Mouse (Mus musculus): ENCODE measurements at regions not wholly inside any gene's neighbourhood (a gene's known extent, or its start where the extent isn't known, plus 50 kb on each side); places are given as distances from the start of the nearest gene placed in this dataset.

- DNase-seq (ENCODE audit: low spot score in 2 of 2): no peak
Measured at GRCm38 (mm10) chr2:115513774-115514231, 67.7 kb upstream of the BC052040 start.

GRCm38 (mm10) chr2:115514831-115515428, 66.6 kb upstream of the BC052040 start:
- DNase-seq (ENCODE audit: low spot score in 2 of 2): no peak

GRCm38 (mm10) chr2:115515470-115515869, 66.0 kb upstream of the BC052040 start:
- no peak for DNase-seq (ENCODE audit: low spot score in 2 of 2)

GRCm38 (mm10) chr2:115516824-115517223, 64.7 kb upstream of the BC052040 start:
- no peak for DNase-seq (ENCODE audit: low spot score in 2 of 2)

- no peak for DNase-seq (ENCODE audit: low spot score in 2 of 2)
Measured at GRCm38 (mm10) chr2:115519974-115520373, 61.5 kb upstream of the BC052040 start.

- no peak for DNase-seq (ENCODE audit: low spot score in 2 of 2)
Measured at GRCm38 (mm10) chr2:115520413-115521139, 60.9 kb upstream of the BC052040 start.

GRCm38 (mm10) chr2:115529878-115530277, 51.6 kb upstream of the BC052040 start:
- no peak for DNase-seq (ENCODE audit: low spot score in 2 of 2)

Measured in spleen, postnatal 10 days (tissue).